ENCODE assay signal across 16 mouse cellular contexts in genomic region chr19:28940135-28940874, GRCm38 (mm10). TPM values are rescaled to one million over a fixed set of nuclear protein-coding genes. Genes with fewer than 3 reads are reported as not detected.
DNase-seq lines count a peak whose midpoint lies in the region; ATAC-seq and TF ChIP-seq lines count a peak whose summit lies in the region.
"Had no signal": no experiment of that assay in that cellular context is flagged by ENCODE, and none has a peak within 500 bp of the region (broad histone marks: within the 10 kb centered on the region; RNA-seq: fewer than 3 reads in every experiment).

No protein-coding gene starts in this region.

- H3K27ac ChIP-seq in heart, embryonic 12.5 days (ENCODE audit: poor library complexity, severe bottlenecking): peak overlapping the region; percentile 83
- peak overlapping the region; percentile 68 for H3K27ac ChIP-seq in lung, embryonic 14.5 days (ENCODE audit: low read depth)
- H3K27ac ChIP-seq in forebrain, embryonic 13.5 days: no peak overlapping the region
- H3K27ac ChIP-seq: hindbrain, embryonic 12.5 days; limb, embryonic 12.5 days had no signal

- TF ChIP-seq CTCF in lung, embryonic 14.5 days (IDR thresholded peaks at IDR 0.05; ENCODE audit: low read depth): no peak

- H3K4me2 ChIP-seq in heart, embryonic 12.5 days: peak overlapping the region; percentile 22; the same call in 1 of the 2 replicates
- H3K4me2 ChIP-seq in lung, embryonic 14.5 days: no peak overlapping the region
- no peak overlapping the region for H3K4me2 ChIP-seq in forebrain, embryonic 13.5 days
- H3K4me2 ChIP-seq: hindbrain, embryonic 12.5 days; limb, embryonic 12.5 days; midbrain, embryonic 11.5 days had no signal

- no peak overlapping the region for H3K4me3 ChIP-seq in heart, embryonic 12.5 days
- no peak overlapping the region for H3K4me3 ChIP-seq in lung, embryonic 14.5 days (ENCODE audit: low read depth, low read length)
- no peak overlapping the region for H3K4me3 ChIP-seq in forebrain, embryonic 13.5 days
- H3K4me3 ChIP-seq: hindbrain, embryonic 12.5 days; limb, embryonic 12.5 days had no signal

- peak; percentile 20 for DNase-seq in adrenal gland, postnatal 14 days
- no peak for DNase-seq in adrenal gland, adult 18-20 months (ENCODE audit: low spot score in 2 of 2)
- peak; percentile 48 for DNase-seq in Muller cell, postnatal 12 days (ENCODE audit: inconsistent ontology term)
- peak; percentile 93 for DNase-seq in lung, embryonic 14.5 days
- no peak for DNase-seq in ovary, adult 18-20 months (ENCODE audit: low spot score)
- DNase-seq in urinary bladder, postnatal 10 days (ENCODE audit: low spot score): no peak
- DNase-seq: B cell, adult 2 months; kidney, adult 8-10 months; thymus, postnatal 14 days had no signal

- H3K36me3 ChIP-seq in heart, embryonic 12.5 days: no peaks in the 10 kb centered on the region
- H3K36me3 ChIP-seq in lung, embryonic 14.5 days (ENCODE audit: insufficient read depth): no peaks in the 10 kb centered on the region
- no peaks in the 10 kb centered on the region for H3K36me3 ChIP-seq in forebrain, embryonic 13.5 days (ENCODE audit: poor library complexity, severe bottlenecking)
- H3K36me3 ChIP-seq: G1E; hindbrain, embryonic 12.5 days; limb, embryonic 12.5 days had no signal

- WGBS in heart, embryonic 12.5 days: 36% methylated on average over 9 of the region's 9 CpGs
- WGBS in lung, embryonic 14.5 days: 35% methylated on average over 9 of the region's 9 CpGs
- WGBS in forebrain, embryonic 13.5 days: 84% methylated on average over 9 of the region's 9 CpGs

- peak; percentile 53 for ATAC-seq in heart, embryonic 12.5 days (ENCODE audit: insufficient number of reproducible peaks, low FRiP score)
- peak; percentile 98 for ATAC-seq in lung, embryonic 14.5 days (ENCODE audit: insufficient read depth)
- ATAC-seq in forebrain, embryonic 13.5 days: no peak
- ATAC-seq: activated CD4-positive, CD25-positive, alpha-beta regulatory T cell, adult 4 months had no signal

- H3K9me3 ChIP-seq in heart, embryonic 12.5 days (replicated peaks): no peaks in the 10 kb centered on the region
- no peaks in the 10 kb centered on the region for H3K9me3 ChIP-seq in lung, embryonic 14.5 days (ENCODE audit: low read depth, low read length)
- H3K9me3 ChIP-seq in forebrain, embryonic 13.5 days (replicated peaks): no peaks in the 10 kb centered on the region
- H3K9me3 ChIP-seq: G1E; hindbrain, embryonic 12.5 days; limb, embryonic 12.5 days had no signal

- H3K27me3 ChIP-seq in heart, embryonic 12.5 days (replicated peaks): no peaks in the 10 kb centered on the region
- H3K27me3 ChIP-seq in lung, embryonic 14.5 days (ENCODE audit: insufficient read depth, low read length): no peaks in the 10 kb centered on the region
- no peaks in the 10 kb centered on the region for H3K27me3 ChIP-seq in forebrain, embryonic 13.5 days
- H3K27me3 ChIP-seq: hindbrain, embryonic 12.5 days; limb, embryonic 12.5 days had no signal

- no peak overlapping the region for H3K9ac ChIP-seq in heart, embryonic 12.5 days
- H3K9ac ChIP-seq in lung, embryonic 14.5 days: no peak overlapping the region
- no peak overlapping the region for H3K9ac ChIP-seq in forebrain, embryonic 13.5 days
- H3K9ac ChIP-seq: hindbrain, embryonic 12.5 days; limb, embryonic 12.5 days had no signal

- peaks cover 16% of the 10 kb centered on the region for H3K4me1 ChIP-seq in heart, embryonic 12.5 days (replicated peaks)
- H3K4me1 ChIP-seq in lung, embryonic 14.5 days (ENCODE audit: insufficient read depth): peaks cover 3% of the 10 kb centered on the region; the same call in 1 of the 2 replicates
- no peaks in the 10 kb centered on the region for H3K4me1 ChIP-seq in forebrain, embryonic 13.5 days
- H3K4me1 ChIP-seq: hindbrain, embryonic 12.5 days had no signal

RNA-seq across cellular contexts. Expression of gene Plpp6, which starts 23.4 kb away (rescaled TPM):
- total RNA-seq in adrenal gland, postnatal 14 days (2021): 22.8 and 27.4 TPM in 2 replicates
- total RNA-seq in adrenal gland, adult 18-20 months (2021): 10 to 100 TPM; 26.7 to 42.6 TPM
- polyA plus RNA-seq in heart, embryonic 12.5 days (2016; fragmentation: Nextera tagmentation; extraction: Ambion mirVana): 8.9 and 9.3 TPM in 2 replicates
- 9.6 and 10.3 TPM in 2 replicates for polyA plus RNA-seq in lung, embryonic 14.5 days (2014; fragmentation: Nextera tagmentation; extraction: Ambion mirVana)
- 5.3 and 5.5 TPM in 2 replicates for polyA plus RNA-seq in forebrain, embryonic 13.5 days (2015; fragmentation: Nextera tagmentation; extraction: Ambion mirVana)

RNA-seq across cellular contexts. Expression of gene 4430402I18Rik, which starts 27.3 kb away (rescaled TPM):
- total RNA-seq in adrenal gland, postnatal 14 days (2021): 11.4 and 12.2 TPM in 2 replicates
- 10 to 100 TPM in 1 of 2 experiments, 1 to 10 TPM in 1; 3.4 to 14.2 TPM for total RNA-seq in adrenal gland, adult 18-20 months (2021)
- 6.0 and 6.6 TPM in 2 replicates for polyA plus RNA-seq in heart, embryonic 12.5 days (2016; fragmentation: Nextera tagmentation; extraction: Ambion mirVana)
- 1.7 and 2.1 TPM in 2 replicates for polyA plus RNA-seq in lung, embryonic 14.5 days (2014; fragmentation: Nextera tagmentation; extraction: Ambion mirVana)
- 0.79 and 1.6 TPM in 2 replicates for polyA plus RNA-seq in forebrain, embryonic 13.5 days (2015; fragmentation: Nextera tagmentation; extraction: Ambion mirVana)
- polyA plus RNA-seq: G1E had no signal

RNA-seq across cellular contexts. Expression of gene Cdc37l1, which starts 49.8 kb away (rescaled TPM):
- 43.0 and 50.8 TPM in 2 replicates for total RNA-seq in adrenal gland, postnatal 14 days (2021)
- total RNA-seq in adrenal gland, adult 18-20 months (2021): 10 to 100 TPM; 44.6 to 50.4 TPM
- polyA plus RNA-seq in heart, embryonic 12.5 days (2016; fragmentation: Nextera tagmentation; extraction: Ambion mirVana): 37.7 and 41.5 TPM in 2 replicates
- 44.5 and 46.4 TPM in 2 replicates for polyA plus RNA-seq in lung, embryonic 14.5 days (2014; fragmentation: Nextera tagmentation; extraction: Ambion mirVana)
- 47.4 and 50.7 TPM in 2 replicates for polyA plus RNA-seq in forebrain, embryonic 13.5 days (2015; fragmentation: Nextera tagmentation; extraction: Ambion mirVana)

Comparison
In these comparisons a context has a peak if more than half of its experiments do, and no peak if none do; other contexts are left out.
1. DNase-seq: peak in adrenal gland, postnatal 14 days (single experiment), Muller cell, postnatal 12 days (single experiment) and lung, embryonic 14.5 days (single experiment); none in adrenal gland, adult 18-20 months (0 of 2), ovary, adult 18-20 months (single experiment) and urinary bladder, postnatal 10 days (single experiment).